Mouse (Mus musculus) forebrain, embryonic 10.5 days (tissue): ENCODE data around the gene Faf1. TPM values are rescaled to one million over a fixed set of nuclear protein-coding genes. Genes with fewer than 3 reads are reported as not detected.
A peak's percentile ranks its signal among the peaks of the same experiment; 100 is the strongest.

ENCODE experiments used
- DNase-seq: peaks from one replicate; pipeline ENCODE4 v3.0.0-alpha.2; 2017; ENCODE audit warnings: low spot score; ENCODE audit errors: extremely low spot score
- H3K27ac ChIP-seq: fragments of 300-500 bp; sonication (generic); 2 replicates; pipeline ENCODE4 v1.5.1; 2016; ENCODE audit warnings: mild to moderate bottlenecking
- H3K27me3 ChIP-seq: fragments of 300-500 bp; sonication (generic); 2 replicates; pipeline ENCODE4 v1.6.1; 2016; ENCODE audit warnings: mild to moderate bottlenecking; ENCODE audit not compliant: poor library complexity, severe bottlenecking
- H3K36me3 ChIP-seq: fragments of 300-500 bp; sonication (generic); replicated peaks from 2 replicates; pipeline ENCODE4 v1.6.1; 2016; ENCODE audit warnings: mild to moderate bottlenecking, moderate library complexity
- H3K4me1 ChIP-seq: fragments of 300-500 bp; sonication (generic); 2 replicates; pipeline ENCODE4 v1.6.1; 2016
- H3K4me3 ChIP-seq: fragments of 300-500 bp; sonication (generic); 2 replicates; pipeline ENCODE4 v1.5.1; 2016; ENCODE audit warnings: mild to moderate bottlenecking, moderate library complexity
- H3K9me3 ChIP-seq: fragments of 300-500 bp; sonication (generic); 2 replicates; pipeline ENCODE4 v1.6.1; 2016; ENCODE audit warnings: mild to moderate bottlenecking, moderate library complexity
- WGBS: fragments of 180-500 bp; shearing (Covaris S2); methylation state at CpG from one replicate; pipeline ENCODE4 v1.1.7; 2016; 5-methylcytosine and 5-hydroxymethylcytosine counted together
- polyA plus RNA-seq: library from polyadenylated mRNA; unstranded; fragments of >200 nt; fragmentation: Nextera tagmentation; extraction: Ambion mirVana; gene quantifications from 2 replicates; pipeline ENCODE4 v1.2.1, GENCODE M21; 2016

Gene Faf1
- polyA plus RNA-seq, 1 experiment from 2014 or later = 28.3 TPM

- H3K4me1 ChIP-seq = peaks cover 38% of the 10 kb centered on the region
- H3K27me3 ChIP-seq = no peaks in the 10 kb centered on the region
- no peak for DNase-seq
- no peak overlapping the region for H3K4me3 ChIP-seq
- no peak overlapping the region for H3K27ac ChIP-seq
- no peaks in the 10 kb centered on the region for H3K36me3 ChIP-seq
- H3K9me3 ChIP-seq = no peaks in the 10 kb centered on the region
These were observed 143.1 kb downstream of the Faf1 start for GRCm38 (mm10) chr4:109819455-109819854.

DNA sequence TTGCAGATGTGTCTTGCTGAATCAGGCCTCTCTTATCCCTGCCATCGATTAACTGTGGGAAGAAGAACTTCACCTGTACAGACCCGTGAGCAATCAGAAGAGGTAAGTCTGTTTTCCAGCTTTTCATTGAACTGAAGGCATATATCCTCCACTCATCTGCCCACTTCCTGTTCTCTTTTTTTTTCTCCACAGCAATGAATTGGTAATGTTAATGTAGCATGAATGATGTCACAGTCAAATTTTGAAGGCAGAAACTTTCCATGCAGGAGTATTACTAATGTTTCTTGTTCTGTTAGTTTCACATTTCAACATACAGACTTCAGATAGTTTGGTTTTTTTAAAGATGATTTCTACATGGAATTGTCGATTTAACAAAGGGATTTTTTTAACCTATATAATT lies 153.4 kb downstream of the Faf1 start:
- Histone ChIP-seq H3K36me3 (peaks cover 19% of the 10 kb centered on the region), H3K27ac (no peak overlapping the region), H3K4me3 (no peak overlapping the region), H3K27me3 (no peaks in the 10 kb centered on the region), H3K4me1 (no peaks in the 10 kb centered on the region), H3K9me3 (no peaks in the 10 kb centered on the region)
- 94% methylated on average over 3 of the region's 3 CpGs for WGBS
- DNase-seq = no peak

GRCm38 (mm10) chr4:109857851-109858250 lies 181.5 kb downstream of the Faf1 start:
- DNase-seq = no peak
- Histone ChIP-seq H3K4me3 (no peak overlapping the region), H3K4me1 (peaks cover 59% of the 10 kb centered on the region), H3K27me3 (peaks cover 44% of the 10 kb centered on the region), H3K9me3 (no peaks in the 10 kb centered on the region), H3K27ac (no peak overlapping the region), H3K36me3 (no peaks in the 10 kb centered on the region)
- WGBS = 55% methylated on average over 3 of the region's 3 CpGs

GRCm38 (mm10) chr4:109858571-109859392 lies 182.4 kb downstream of the Faf1 start:
- Histone ChIP-seq H3K36me3 (no peaks in the 10 kb centered on the region), H3K27ac (peak overlapping the region; percentile 77), H3K9me3 (no peaks in the 10 kb centered on the region), H3K4me3 (peak overlapping the region; percentile 20; the same call in 1 of the 2 replicates), H3K4me1 (peaks cover 68% of the 10 kb centered on the region), H3K27me3 (peaks cover 44% of the 10 kb centered on the region)
- DNase-seq = peak; percentile 21
- WGBS = 10% methylated on average over 8 of the region's 8 CpGs

DNA sequence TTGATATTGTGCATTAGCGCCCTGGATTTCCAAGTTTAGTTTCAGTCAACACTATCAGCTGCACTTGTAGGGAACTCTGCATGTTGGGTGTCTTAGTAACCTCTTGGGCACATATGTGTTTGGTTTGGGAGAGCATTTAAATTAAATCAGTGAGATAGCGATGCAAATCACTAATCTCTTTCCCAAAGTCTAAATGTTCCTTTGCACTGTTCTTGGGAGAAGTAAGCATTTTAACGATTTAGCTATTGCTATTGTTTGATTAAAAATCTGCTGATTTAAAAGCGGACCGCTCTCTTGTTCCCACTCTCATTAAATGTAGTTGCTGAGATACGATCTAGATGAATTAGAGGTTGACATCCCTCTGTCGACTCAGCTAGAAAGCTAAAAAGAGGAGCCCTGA lies 183.0 kb downstream of the Faf1 start:
- WGBS = 37% methylated on average over 7 of the region's 7 CpGs
- Histone ChIP-seq H3K36me3 (no peaks in the 10 kb centered on the region), H3K27ac (peak overlapping the region; percentile 77), H3K27me3 (peaks cover 49% of the 10 kb centered on the region), H3K9me3 (no peaks in the 10 kb centered on the region), H3K4me1 (peaks cover 74% of the 10 kb centered on the region), H3K4me3 (peak overlapping the region; percentile 20; the same call in 1 of the 2 replicates)
- DNase-seq = no peak

GRCm38 (mm10) chr4:109860256-109860655 lies 183.9 kb downstream of the Faf1 start:
- Histone ChIP-seq H3K4me1 (peaks cover 77% of the 10 kb centered on the region), H3K27me3 (peaks cover 49% of the 10 kb centered on the region), H3K4me3 (no peak overlapping the region), H3K27ac (no peak overlapping the region), H3K9me3 (no peaks in the 10 kb centered on the region), H3K36me3 (no peaks in the 10 kb centered on the region)
- no peak for DNase-seq
- WGBS = 36% methylated on average over 2 of the region's 2 CpGs

GRCm38 (mm10) chr4:109862271-109862670 lies 185.9 kb downstream of the Faf1 start:
- Histone ChIP-seq H3K9me3 (no peaks in the 10 kb centered on the region), H3K27me3 (peaks cover 40% of the 10 kb centered on the region), H3K27ac (no peak overlapping the region), H3K4me1 (peaks cover 76% of the 10 kb centered on the region), H3K4me3 (no peak overlapping the region), H3K36me3 (no peaks in the 10 kb centered on the region)
- DNase-seq = no peak
- 41% methylated on average over 4 of the region's 4 CpGs for WGBS

- H3K4me1 ChIP-seq = peaks cover 76% of the 10 kb centered on the region
These were observed 186.6 kb downstream of the Faf1 start for GRCm38 (mm10) chr4:109863021-109863420.

DNA sequence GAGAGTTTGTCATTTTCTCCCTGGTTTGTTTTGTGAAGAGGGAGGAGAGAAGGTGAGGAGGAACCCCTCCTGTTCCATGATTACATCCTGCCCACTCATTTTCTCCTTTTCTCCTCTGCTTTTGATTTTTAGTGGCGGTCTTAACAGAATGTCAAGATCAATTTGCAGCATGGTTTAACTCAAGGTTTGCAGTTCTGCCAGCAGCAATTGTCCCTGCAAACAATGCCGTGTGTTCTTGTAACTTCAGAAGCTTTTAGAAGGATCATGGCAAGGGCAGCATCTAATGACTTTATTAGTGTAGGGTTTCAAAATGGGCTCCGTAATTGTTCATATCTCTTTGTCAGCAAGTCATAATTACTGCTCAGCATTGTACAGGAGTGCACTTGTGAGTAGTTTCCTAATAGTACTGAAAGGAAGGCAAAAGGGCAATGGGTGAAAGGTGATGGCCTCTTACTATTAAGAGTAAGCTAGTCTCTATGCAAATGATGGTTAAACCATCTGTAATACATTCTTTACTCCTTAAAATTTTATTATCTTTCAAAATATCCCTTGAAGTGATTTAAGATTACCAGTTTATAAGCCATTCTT lies 192.6 kb downstream of the Faf1 start:
- 26% methylated on average over 3 of the region's 3 CpGs for WGBS
- Histone ChIP-seq H3K27ac (no peak overlapping the region), H3K27me3 (peaks cover 30% of the 10 kb centered on the region), H3K4me3 (no peak overlapping the region), H3K9me3 (no peaks in the 10 kb centered on the region), H3K4me1 (peaks cover 32% of the 10 kb centered on the region), H3K36me3 (peaks cover 5% of the 10 kb centered on the region)
- DNase-seq = no peak

More at GRCm38 (mm10) chr4:109863021-109863420, 186.6 kb downstream of the Faf1 start:
- H3K9me3 ChIP-seq = no peaks in the 10 kb centered on the region
- no peak for DNase-seq
- 25% methylated on average over 3 of the region's 3 CpGs for WGBS
- H3K27ac ChIP-seq = peak overlapping the region; percentile 44; the same call in 1 of the 2 replicates
- peaks cover 34% of the 10 kb centered on the region for H3K27me3 ChIP-seq
- no peaks in the 10 kb centered on the region for H3K36me3 ChIP-seq
- H3K4me3 ChIP-seq = no peak overlapping the region

DNA sequence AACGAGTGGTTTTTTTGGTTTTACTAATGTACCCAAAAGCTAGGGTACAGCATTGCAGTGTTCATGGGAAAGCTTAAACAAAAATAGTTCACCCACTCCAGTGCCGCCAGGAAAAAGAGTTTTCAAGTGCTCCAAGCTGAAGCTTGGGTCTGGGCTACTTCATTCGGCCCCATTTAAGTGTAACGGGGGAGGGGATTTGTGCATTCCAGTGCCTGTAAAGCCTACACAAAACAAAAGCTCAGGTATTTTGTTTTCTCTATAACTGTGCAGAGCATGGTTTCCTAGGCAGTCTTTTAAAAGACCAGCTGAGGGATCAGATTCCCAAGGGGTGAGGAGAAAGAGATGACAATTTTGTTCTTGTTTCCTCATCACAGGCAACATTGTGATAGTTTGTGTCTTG lies 207.9 kb downstream of the Faf1 start:
- Histone ChIP-seq H3K9me3 (no peaks in the 10 kb centered on the region), H3K4me3 (peak overlapping the region; percentile 10; the same call in 1 of the 2 replicates), H3K4me1 (peaks cover 31% of the 10 kb centered on the region), H3K27me3 (peaks cover 4% of the 10 kb centered on the region; the same call in 1 of the 2 replicates), H3K36me3 (peaks cover 5% of the 10 kb centered on the region; the same call in 1 of the 2 replicates), H3K27ac (0 out of 2 replicates have a peak overlapping the region, but pooled peaks have one; percentile 1)
- WGBS = 15% methylated on average over 4 of the region's 4 CpGs
- no peak for DNase-seq

- Histone ChIP-seq H3K9me3 (no peaks in the 10 kb centered on the region), H3K27ac (no peak overlapping the region), H3K27me3 (no peaks in the 10 kb centered on the region), H3K4me3 (no peak overlapping the region), H3K4me1 (peaks cover 29% of the 10 kb centered on the region), H3K36me3 (peaks cover 23% of the 10 kb centered on the region)
- WGBS = 91% methylated on average over 6 of the region's 6 CpGs
- DNase-seq = no peak
These were observed 211.5 kb downstream of the Faf1 start for GRCm38 (mm10) chr4:109887856-109888357.

DNA sequence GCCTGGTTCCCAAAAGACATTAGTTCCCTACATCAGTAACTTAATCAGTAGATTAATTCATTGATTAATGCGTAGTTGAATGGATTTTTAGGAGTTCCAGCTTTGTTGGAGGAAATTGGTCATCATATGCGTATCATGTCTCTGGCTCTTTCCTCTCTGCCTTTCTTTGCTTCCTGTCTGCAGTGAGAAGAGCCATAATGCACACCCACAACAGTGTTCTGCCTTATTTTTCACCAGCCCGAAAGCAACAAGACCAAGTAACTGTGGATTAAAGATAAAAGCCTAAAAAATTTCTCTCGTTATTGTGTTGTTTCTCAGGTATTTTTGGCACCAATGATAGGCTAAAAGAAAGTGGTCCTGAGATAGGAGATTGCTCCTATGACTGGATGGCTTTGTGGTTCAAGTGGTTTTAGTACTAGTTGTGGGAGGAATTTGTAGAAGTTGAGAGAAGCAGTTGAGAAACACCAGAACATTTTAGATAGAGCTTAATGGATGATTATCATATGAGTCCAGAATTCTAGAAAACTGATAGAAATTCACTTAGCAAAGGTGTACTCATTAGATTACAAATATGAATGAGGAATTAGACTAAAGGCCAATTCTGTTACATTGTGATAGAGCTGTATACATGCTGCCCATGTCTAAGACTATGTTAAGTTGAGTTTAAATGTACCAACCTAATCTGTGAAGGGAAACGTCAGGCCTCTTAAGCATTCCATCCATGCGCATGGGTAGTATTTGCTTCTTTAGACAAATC lies 221.6 kb downstream of the Faf1 start:
- 97% methylated on average over 6 of the region's 6 CpGs for WGBS
- Histone ChIP-seq H3K27me3 (no peaks in the 10 kb centered on the region), H3K36me3 (peaks cover 3% of the 10 kb centered on the region), H3K9me3 (no peaks in the 10 kb centered on the region), H3K27ac (no peak overlapping the region), H3K4me3 (no peak overlapping the region), H3K4me1 (no peaks in the 10 kb centered on the region)
- no peak for DNase-seq
